Mouse (Mus musculus): ENCODE measurements around the gene Vma21.

Gene Vma21

DNA sequence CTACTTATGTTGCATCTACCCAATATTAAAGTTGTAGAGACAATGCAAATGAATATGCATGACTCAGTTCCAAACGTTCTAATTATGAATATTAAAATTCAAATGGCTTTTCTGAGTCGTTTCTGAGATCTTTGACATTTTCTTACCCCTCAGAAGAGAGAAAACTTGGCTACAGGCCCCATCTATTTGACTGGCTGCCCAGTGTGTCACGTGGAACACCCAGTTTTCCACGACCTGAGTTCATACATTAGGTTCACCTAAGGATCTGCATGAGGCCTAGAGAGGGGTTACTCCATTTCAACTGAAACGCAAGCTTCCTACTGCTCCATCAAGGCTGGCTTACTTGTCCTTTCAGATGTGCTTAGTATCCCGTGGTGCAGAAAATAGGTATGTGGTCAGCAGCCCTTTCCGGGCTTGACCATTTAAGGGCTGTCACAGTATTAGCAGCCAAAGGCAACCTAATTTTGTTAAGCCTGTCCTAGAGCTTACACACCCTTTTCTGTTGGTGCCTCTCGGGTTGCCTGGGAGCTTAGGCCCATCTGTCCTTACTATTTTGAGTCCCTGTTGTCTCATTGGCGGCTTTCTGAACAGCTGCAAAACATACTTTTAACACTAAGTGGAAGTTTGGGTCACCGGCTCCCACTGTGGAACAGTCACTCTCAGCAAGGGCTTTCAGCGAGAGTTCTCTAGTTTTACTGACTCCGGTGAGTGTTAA lies at the start of gene Vma21:
Gene Vma21, plus strand, starts transcription at position 294 of the 715 bp plus-strand sequence.
- DNase-seq = peak; percentile 39 to 47

GRCm38 (mm10) chrX:71767909-71768308 lies 47.8 kb upstream of the Vma21 start:
- DNase-seq = no peak

DNA sequence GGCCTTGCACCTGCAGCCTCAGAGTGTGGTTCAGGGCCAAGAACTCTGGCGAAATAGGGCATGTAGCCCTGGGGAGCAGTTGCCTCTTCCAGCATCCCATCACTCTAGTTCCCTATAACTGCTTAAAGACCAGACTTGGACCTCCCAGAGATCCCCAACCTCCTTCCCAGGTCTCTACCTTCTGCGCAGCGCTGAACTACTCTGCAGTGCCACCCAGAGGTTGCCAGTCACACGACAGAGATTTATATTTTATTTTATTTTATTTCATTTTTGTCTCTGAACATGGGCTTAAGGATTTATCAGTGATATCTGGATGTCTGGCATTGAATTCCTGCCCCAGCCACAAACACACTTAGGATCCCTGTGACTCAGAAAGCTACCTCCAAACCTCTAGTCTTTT lies 24.6 kb upstream of the Vma21 start:
- DNase-seq = peak in 1 of 2 experiments; percentile 2

DNA sequence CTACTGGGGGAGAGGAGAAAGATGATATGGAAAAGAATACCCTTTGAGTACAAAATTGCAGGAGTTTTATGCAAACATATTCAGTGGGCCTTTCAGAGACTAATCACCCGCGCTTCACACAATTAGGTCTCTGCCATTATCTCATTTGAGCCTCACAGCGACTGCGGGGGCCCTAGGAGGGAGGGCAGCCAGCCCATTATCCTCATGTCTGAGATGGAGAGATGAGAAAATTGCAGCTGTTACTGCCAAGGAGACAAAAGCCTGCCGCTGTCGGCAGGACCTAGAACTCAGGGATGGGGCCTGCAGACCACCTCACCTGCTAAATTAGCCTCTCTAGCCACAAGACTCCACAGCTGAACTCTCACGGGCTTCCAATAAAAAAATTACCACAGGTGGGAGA lies 18.0 kb upstream of the Vma21 start:
- DNase-seq = no peak

DNA sequence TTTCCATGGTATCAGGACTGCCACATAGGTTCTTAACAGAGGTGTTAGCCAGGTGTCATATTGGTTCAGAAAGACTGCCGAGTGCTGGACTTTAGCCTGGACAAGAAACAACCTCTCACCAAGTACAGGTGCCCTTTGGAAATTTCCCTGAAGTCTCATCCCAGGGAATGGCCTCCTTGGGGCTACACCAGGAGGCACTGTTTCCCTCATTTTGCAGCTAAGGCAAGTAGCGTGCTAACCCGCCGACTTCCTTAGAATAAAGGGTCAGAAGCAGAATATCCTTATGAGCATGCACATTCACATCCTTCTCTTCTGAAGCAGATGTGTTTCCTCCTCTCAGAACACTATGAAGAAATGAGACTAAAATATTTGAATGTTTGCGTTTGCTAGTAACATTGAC lies 16.8 kb upstream of the Vma21 start:
- DNase-seq = no peak

DNA sequence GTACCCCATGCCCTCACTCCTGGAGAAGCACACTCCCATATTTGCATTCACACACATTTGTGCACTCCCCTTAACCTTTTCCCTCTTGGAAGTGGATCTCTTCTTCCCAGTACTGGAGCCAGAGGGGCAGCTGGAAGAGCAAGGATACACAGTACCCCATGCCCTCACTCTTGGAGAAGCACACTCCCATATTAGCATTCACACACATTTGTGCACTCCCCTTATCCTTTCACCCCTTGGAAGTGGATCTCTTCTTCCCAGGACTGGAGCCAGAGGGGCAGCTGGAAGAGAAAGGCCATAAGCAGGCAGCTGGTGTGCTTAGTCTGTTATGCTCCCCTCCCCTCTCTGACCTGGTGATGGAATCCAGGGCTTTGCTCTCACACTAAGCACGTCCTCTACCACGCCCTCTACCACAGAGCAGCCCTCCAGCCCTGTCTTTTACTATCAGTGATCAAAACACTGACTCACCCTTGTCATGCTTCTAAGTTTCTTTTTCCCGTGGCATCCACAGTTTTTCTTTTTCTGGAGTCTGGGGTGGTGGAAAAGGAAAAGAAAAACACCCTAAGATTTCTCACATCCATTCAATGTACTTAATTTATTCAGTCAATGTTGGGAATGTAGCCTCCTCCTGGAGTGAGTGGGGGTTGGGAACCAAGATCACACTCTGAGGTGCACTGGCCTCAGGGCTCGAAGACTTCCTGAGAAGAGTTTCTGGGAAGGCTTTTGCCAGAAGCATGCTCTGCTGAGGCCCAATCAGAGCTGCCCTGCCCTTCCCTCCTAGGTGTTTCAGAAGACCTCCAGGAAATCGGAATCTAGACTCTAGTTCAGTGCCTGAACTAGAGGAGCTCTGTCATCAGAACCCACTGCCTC lies 3.5 kb upstream of the Vma21 start:
- DNase-seq = no peak

DNA sequence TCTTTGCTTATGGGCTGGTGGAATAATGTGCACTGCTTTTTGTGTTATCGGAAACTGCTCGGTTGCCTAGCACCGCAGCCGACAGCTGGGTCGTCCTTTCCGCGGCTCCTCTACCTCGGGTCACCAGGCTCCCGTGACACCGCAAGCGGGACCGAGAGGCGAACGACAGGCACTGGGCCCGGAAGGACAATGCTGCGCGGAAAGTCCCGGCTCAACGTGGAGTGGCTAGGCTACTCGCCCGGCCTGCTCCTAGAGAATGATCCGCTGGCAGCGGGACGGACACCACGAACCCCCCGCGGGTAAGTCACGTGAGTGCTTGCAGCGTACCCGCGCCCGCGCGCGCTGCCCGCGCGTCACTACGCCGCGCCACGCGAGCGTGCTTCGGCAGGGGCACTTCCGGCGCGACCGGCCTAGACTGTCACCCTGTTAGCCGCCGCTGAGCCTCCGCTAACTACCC lies 705 bp downstream of the Vma21 start:
- DNase-seq = peak; percentile 90 to 96

- no peak for DNase-seq
These were observed 1.2 kb downstream of the Vma21 start for GRCm38 (mm10) chrX:71816931-71817361.

- DNase-seq = no peak
These were observed 23.2 kb downstream of the Vma21 start for GRCm38 (mm10) chrX:71838911-71839310.

DNA sequence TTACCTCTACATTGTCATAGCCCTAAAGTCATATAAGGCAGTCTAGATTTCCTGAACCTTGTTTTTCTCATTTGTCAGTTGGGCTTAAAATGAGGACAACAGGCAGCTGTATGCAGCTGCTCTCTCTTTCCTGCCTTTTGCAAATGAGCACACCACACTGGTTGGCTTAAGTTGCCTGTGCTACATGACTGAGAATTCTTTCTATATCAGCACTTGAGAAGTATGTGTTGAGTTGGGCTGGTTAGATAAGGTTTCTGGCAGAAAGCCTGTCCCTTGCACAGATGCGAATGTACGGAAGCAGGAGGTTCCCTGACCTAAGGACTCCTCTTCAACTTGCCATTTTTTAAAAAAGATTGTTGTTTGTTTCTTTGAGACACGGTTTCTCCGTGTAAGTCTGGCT lies 31.0 kb downstream of the Vma21 start:
- DNase-seq = no peak

- DNase-seq = no peak
These were observed 38.1 kb downstream of the Vma21 start for GRCm38 (mm10) chrX:71853798-71854197.

Measured in cerebellum, postnatal 25 days (tissue).